Mouse (Mus musculus): Measurements from ENCODE around the gene Fbn1. TPM values are rescaled to one million over a fixed set of nuclear protein-coding genes. Genes with fewer than 3 reads are reported as not detected.

Fbn1 gene
- polyA plus RNA-seq, 1 experiment from 2014 or later, result 14.8 TPM

- 74% methylated on average over 5 of the region's 5 CpGs for WGBS
- Histone ChIP-seq H3K9me3 (replicated peaks; ENCODE audit: control insufficient read depth, low read length) (no peaks in the 10 kb centered on the region), H3K27ac (ENCODE audit: low read length) (peak overlapping the region; percentile 70), H3K9ac (ENCODE audit: low read length) (no peak overlapping the region), H3K4me1 (ENCODE audit: control insufficient read depth, insufficient read depth, low read length) (peaks cover 16% of the 10 kb centered on the region), H3K36me3 (ENCODE audit: control insufficient read depth, insufficient read depth) (peaks cover 3% of the 10 kb centered on the region; the same call in 1 of the 2 replicates), H3K4me3 (ENCODE audit: low read length) (no peak overlapping the region), H3K4me2 (ENCODE audit: low read depth, low read length) (no peak overlapping the region), H3K27me3 (ENCODE audit: control insufficient read depth, insufficient read depth, low read length) (no peaks in the 10 kb centered on the region)
- no peak for ATAC-seq (replicated peaks; ENCODE audit: extremely low read depth, insufficient read depth, low FRiP score)
Measured at GRCm38 (mm10) chr2:125356068-125356467, 151.7 kb downstream of the Fbn1 start.

DNA sequence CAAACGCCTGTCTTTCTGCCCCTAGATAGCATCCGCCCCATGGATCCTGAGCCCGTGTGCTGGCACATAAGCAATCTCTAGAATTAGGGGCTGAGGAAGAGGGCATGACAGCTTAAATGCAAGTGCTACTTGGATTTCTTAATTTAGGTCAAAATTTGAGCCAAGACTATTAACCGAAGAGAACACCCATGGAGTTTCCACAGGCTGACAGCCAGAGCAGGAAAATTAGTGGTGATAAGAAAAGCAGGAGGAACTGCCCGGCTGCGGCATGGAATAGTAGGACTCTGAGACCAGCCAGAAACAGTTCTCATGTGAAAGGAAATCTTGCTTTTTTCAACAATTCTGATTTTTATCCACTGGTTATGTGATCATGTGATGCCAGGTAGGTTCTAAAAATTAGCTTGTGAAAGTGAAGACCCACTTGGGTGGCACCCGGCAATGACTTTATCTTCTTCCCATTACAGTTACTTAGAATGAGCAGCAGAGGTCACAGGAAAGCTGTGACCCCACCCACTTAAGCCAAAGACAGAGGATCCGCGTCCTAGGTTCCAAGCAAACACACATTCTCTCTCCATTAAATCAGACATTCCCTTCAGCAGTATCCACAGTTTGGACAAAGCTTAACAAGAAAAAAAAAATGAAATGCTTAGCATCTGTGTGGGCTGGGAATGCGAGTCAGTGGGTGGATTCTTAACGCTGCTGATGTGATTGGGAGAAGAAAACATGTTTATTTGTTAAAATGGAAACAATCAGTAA, 152.4 kb downstream of the Fbn1 start:
- Histone ChIP-seq H3K27ac (ENCODE audit: low read length) (peak overlapping the region; percentile 33), H3K4me3 (ENCODE audit: low read length) (no peak overlapping the region), H3K9ac (ENCODE audit: low read length) (no peak overlapping the region), H3K9me3 (replicated peaks; ENCODE audit: control insufficient read depth, low read length) (no peaks in the 10 kb centered on the region), H3K4me2 (ENCODE audit: low read depth, low read length) (peak overlapping the region; percentile 4; the same call in 1 of the 2 replicates), H3K27me3 (ENCODE audit: control insufficient read depth, insufficient read depth, low read length) (no peaks in the 10 kb centered on the region), H3K36me3 (ENCODE audit: control insufficient read depth, insufficient read depth) (peaks cover 3% of the 10 kb centered on the region; the same call in 1 of the 2 replicates), H3K4me1 (ENCODE audit: control insufficient read depth, insufficient read depth, low read length) (peaks cover 16% of the 10 kb centered on the region)
- 28% methylated on average over 11 of the region's 11 CpGs for WGBS
- peak; percentile 60 for ATAC-seq (replicated peaks; ENCODE audit: extremely low read depth, insufficient read depth, low FRiP score)

GRCm38 (mm10) chr2:125354587-125354986, 153.2 kb downstream of the Fbn1 start:
- H3K4me2 ChIP-seq (ENCODE audit: low read depth, low read length), result no peak overlapping the region
- H3K36me3 ChIP-seq (ENCODE audit: control insufficient read depth, insufficient read depth), result peaks cover 3% of the 10 kb centered on the region; the same call in 1 of the 2 replicates
- peak overlapping the region; percentile 33 for H3K27ac ChIP-seq (ENCODE audit: low read length)
- WGBS, result 85% methylated on average over 11 of the region's 11 CpGs
- H3K27me3 ChIP-seq (ENCODE audit: control insufficient read depth, insufficient read depth, low read length), result no peaks in the 10 kb centered on the region
- ATAC-seq (replicated peaks; ENCODE audit: extremely low read depth, insufficient read depth, low FRiP score), result no peak
- no peak overlapping the region for H3K9ac ChIP-seq (ENCODE audit: low read length)
- no peak overlapping the region for H3K4me3 ChIP-seq (ENCODE audit: low read length)
- no peaks in the 10 kb centered on the region for H3K9me3 ChIP-seq (replicated peaks; ENCODE audit: control insufficient read depth, low read length)
- peaks cover 18% of the 10 kb centered on the region for H3K4me1 ChIP-seq (ENCODE audit: control insufficient read depth, insufficient read depth, low read length)

DNA sequence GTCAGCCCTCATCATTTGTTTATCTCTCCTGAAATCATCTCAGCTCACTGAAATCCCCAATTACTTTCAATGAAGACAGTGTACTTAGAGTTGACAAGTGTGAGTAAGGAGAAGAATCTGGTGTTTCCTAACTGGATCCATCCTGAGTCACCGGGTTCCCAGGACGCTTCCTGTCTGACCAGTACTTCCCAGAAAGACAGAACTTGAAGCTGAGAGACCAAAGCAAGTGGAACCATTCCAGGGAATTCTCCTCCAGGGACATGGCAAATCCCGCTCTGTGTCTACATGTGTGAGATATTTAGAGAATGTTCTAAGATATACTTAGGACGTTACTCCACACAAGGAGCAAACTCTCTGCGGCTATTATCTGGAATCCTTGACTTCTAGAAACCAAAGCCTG, 158.6 kb downstream of the Fbn1 start:
- H3K36me3 ChIP-seq (ENCODE audit: control insufficient read depth, insufficient read depth), result peaks cover 9% of the 10 kb centered on the region
- no peak overlapping the region for H3K4me2 ChIP-seq (ENCODE audit: low read depth, low read length)
- H3K9ac ChIP-seq (ENCODE audit: low read length), result no peak overlapping the region
- H3K9me3 ChIP-seq (replicated peaks; ENCODE audit: control insufficient read depth, low read length), result no peaks in the 10 kb centered on the region
- H3K4me3 ChIP-seq (ENCODE audit: low read length), result no peak overlapping the region
- WGBS, result 44% methylated on average over 5 of the region's 5 CpGs
- no peak overlapping the region for H3K27ac ChIP-seq (ENCODE audit: low read length)
- no peaks in the 10 kb centered on the region for H3K27me3 ChIP-seq (ENCODE audit: control insufficient read depth, insufficient read depth, low read length)
- H3K4me1 ChIP-seq (ENCODE audit: control insufficient read depth, insufficient read depth, low read length), result peaks cover 2% of the 10 kb centered on the region; the same call in 1 of the 2 replicates
- 0 out of 2 replicates have a peak, but pooled peaks have one; percentile 10 for ATAC-seq (replicated peaks; ENCODE audit: extremely low read depth, insufficient read depth, low FRiP score)

DNA sequence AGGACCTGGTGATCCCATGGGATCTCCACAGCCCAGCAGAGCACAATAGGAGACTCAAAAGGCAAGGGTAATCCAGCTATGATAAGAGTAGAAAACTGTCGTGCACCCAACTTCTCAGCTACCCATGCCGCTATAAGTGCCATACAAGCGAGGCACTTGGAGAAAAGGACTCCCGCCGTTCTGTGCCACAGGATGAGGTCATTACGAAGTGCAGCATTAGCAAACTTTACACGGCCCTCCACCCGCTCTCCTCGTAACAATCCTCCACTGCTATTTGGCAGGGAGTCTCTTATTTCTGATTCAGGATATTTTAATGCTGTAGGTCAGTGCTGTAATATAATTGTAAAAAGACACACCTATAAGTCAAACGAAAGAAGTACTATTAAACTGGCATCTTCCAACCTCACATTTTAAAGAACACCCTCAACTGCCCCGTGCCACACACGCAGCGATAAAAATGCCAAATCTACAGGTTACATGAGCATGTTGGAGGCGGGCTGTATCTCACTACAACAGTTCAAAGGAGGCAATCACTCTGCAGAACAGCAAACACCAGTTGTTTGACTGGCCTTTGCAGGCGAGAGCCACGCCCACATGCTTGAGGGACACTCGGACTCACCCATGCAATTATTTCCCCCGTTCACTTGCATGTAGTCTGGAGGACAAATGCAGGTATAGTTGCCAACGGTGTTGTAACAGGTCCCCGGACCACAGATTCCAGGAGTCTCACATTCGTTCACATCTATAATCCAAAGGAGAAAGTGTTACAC, 165.4 kb downstream of the Fbn1 start:
- no peak for ATAC-seq (replicated peaks; ENCODE audit: extremely low read depth, insufficient read depth, low FRiP score)
- Histone ChIP-seq H3K4me1 (ENCODE audit: control insufficient read depth, insufficient read depth, low read length) (no peaks in the 10 kb centered on the region), H3K9ac (ENCODE audit: low read length) (no peak overlapping the region), H3K9me3 (replicated peaks; ENCODE audit: control insufficient read depth, low read length) (no peaks in the 10 kb centered on the region), H3K4me2 (ENCODE audit: low read depth, low read length) (no peak overlapping the region), H3K27me3 (ENCODE audit: control insufficient read depth, insufficient read depth, low read length) (no peaks in the 10 kb centered on the region), H3K4me3 (ENCODE audit: low read length) (no peak overlapping the region), H3K36me3 (ENCODE audit: control insufficient read depth, insufficient read depth) (peaks cover 17% of the 10 kb centered on the region), H3K27ac (ENCODE audit: low read length) (no peak overlapping the region)
- WGBS, result 79% methylated on average over 21 of the region's 21 CpGs

- no peak for ATAC-seq (replicated peaks; ENCODE audit: extremely low read depth, insufficient read depth, low FRiP score)
- Histone ChIP-seq H3K9ac (ENCODE audit: low read length) (no peak overlapping the region), H3K27ac (ENCODE audit: low read length) (no peak overlapping the region), H3K36me3 (ENCODE audit: control insufficient read depth, insufficient read depth) (peaks cover 16% of the 10 kb centered on the region), H3K4me1 (ENCODE audit: control insufficient read depth, insufficient read depth, low read length) (no peaks in the 10 kb centered on the region), H3K9me3 (replicated peaks; ENCODE audit: control insufficient read depth, low read length) (no peaks in the 10 kb centered on the region), H3K4me3 (ENCODE audit: low read length) (no peak overlapping the region), H3K4me2 (ENCODE audit: low read depth, low read length) (no peak overlapping the region), H3K27me3 (ENCODE audit: control insufficient read depth, insufficient read depth, low read length) (no peaks in the 10 kb centered on the region)
- WGBS, result 81% methylated on average over 5 of the region's 5 CpGs
Measured at GRCm38 (mm10) chr2:125340381-125340780, 167.4 kb downstream of the Fbn1 start.

- WGBS, result 87% methylated on average over 3 of the region's 3 CpGs
- H3K4me1 ChIP-seq (ENCODE audit: control insufficient read depth, insufficient read depth, low read length), result no peaks in the 10 kb centered on the region
- H3K9me3 ChIP-seq (replicated peaks; ENCODE audit: control insufficient read depth, low read length), result no peaks in the 10 kb centered on the region
- H3K27me3 ChIP-seq (ENCODE audit: control insufficient read depth, insufficient read depth, low read length), result no peaks in the 10 kb centered on the region
- H3K27ac ChIP-seq (ENCODE audit: low read length), result no peak overlapping the region
- H3K4me2 ChIP-seq (ENCODE audit: low read depth, low read length), result no peak overlapping the region
- H3K9ac ChIP-seq (ENCODE audit: low read length), result no peak overlapping the region
- H3K4me3 ChIP-seq (ENCODE audit: low read length), result no peak overlapping the region
- ATAC-seq (replicated peaks; ENCODE audit: extremely low read depth, insufficient read depth, low FRiP score), result no peak
- H3K36me3 ChIP-seq (ENCODE audit: control insufficient read depth, insufficient read depth), result peaks cover 11% of the 10 kb centered on the region
Measured at GRCm38 (mm10) chr2:125337239-125337638, 170.6 kb downstream of the Fbn1 start.

- Histone ChIP-seq H3K9me3 (replicated peaks; ENCODE audit: control insufficient read depth, low read length) (no peaks in the 10 kb centered on the region), H3K9ac (ENCODE audit: low read length) (no peak overlapping the region), H3K4me3 (ENCODE audit: low read length) (no peak overlapping the region), H3K4me2 (ENCODE audit: low read depth, low read length) (no peak overlapping the region), H3K27ac (ENCODE audit: low read length) (no peak overlapping the region), H3K36me3 (ENCODE audit: control insufficient read depth, insufficient read depth) (peaks cover 12% of the 10 kb centered on the region), H3K27me3 (ENCODE audit: control insufficient read depth, insufficient read depth, low read length) (no peaks in the 10 kb centered on the region), H3K4me1 (ENCODE audit: control insufficient read depth, insufficient read depth, low read length) (no peaks in the 10 kb centered on the region)
- 91% methylated on average over 11 of the region's 11 CpGs for WGBS
- no peak for ATAC-seq (replicated peaks; ENCODE audit: extremely low read depth, insufficient read depth, low FRiP score)
Measured at GRCm38 (mm10) chr2:125335206-125335605, 172.6 kb downstream of the Fbn1 start.

- no peaks in the 10 kb centered on the region for H3K4me1 ChIP-seq (ENCODE audit: control insufficient read depth, insufficient read depth, low read length)
- no peaks in the 10 kb centered on the region for H3K27me3 ChIP-seq (ENCODE audit: control insufficient read depth, insufficient read depth, low read length)
- no peak for ATAC-seq (replicated peaks; ENCODE audit: extremely low read depth, insufficient read depth, low FRiP score)
- H3K9ac ChIP-seq (ENCODE audit: low read length), result no peak overlapping the region
- WGBS, result 66% methylated on average over 4 of the region's 4 CpGs
- H3K36me3 ChIP-seq (ENCODE audit: control insufficient read depth, insufficient read depth), result peaks cover 12% of the 10 kb centered on the region
- no peak overlapping the region for H3K27ac ChIP-seq (ENCODE audit: low read length)
- no peaks in the 10 kb centered on the region for H3K9me3 ChIP-seq (replicated peaks; ENCODE audit: control insufficient read depth, low read length)
- H3K4me3 ChIP-seq (ENCODE audit: low read length), result no peak overlapping the region
- H3K4me2 ChIP-seq (ENCODE audit: low read depth, low read length), result no peak overlapping the region
Measured at GRCm38 (mm10) chr2:125334163-125334562, 173.6 kb downstream of the Fbn1 start.
